Mouse (Mus musculus): ENCODE results near the gene Med26.

Med26 gene

GRCm38 (mm10) chr8:72548644-72549313 lies 709 bp upstream of the Med26 start:
- DNase-seq (ENCODE audit: low spot score in 2 of 2), result peak in 1 of 2 experiments; percentile 27

GRCm38 (mm10) chr8:72547122-72547801 lies 808 bp downstream of the Med26 start:
- DNase-seq (ENCODE audit: low spot score in 2 of 2), result no peak

- DNase-seq (ENCODE audit: low spot score in 2 of 2), result no peak
Observed at GRCm38 (mm10) chr8:72539234-72539633, 8.8 kb downstream of the Med26 start.

- no peak for DNase-seq (ENCODE audit: low spot score in 2 of 2)
Observed at GRCm38 (mm10) chr8:72534888-72535287, 13.2 kb downstream of the Med26 start.

GRCm38 (mm10) chr8:72532103-72532502 lies 16.0 kb downstream of the Med26 start:
- no peak for DNase-seq (ENCODE audit: low spot score in 2 of 2)

- DNase-seq (ENCODE audit: low spot score in 2 of 2), result no peak
Observed at GRCm38 (mm10) chr8:72521888-72522287, 26.2 kb downstream of the Med26 start.

- no peak for DNase-seq (ENCODE audit: low spot score in 2 of 2)
Observed at GRCm38 (mm10) chr8:72517421-72517988, 30.6 kb downstream of the Med26 start.

GRCm38 (mm10) chr8:72513158-72513557 lies 34.9 kb downstream of the Med26 start:
- no peak for DNase-seq (ENCODE audit: low spot score in 2 of 2)

- no peak for DNase-seq (ENCODE audit: low spot score in 2 of 2)
Observed at GRCm38 (mm10) chr8:72512648-72513047, 35.4 kb downstream of the Med26 start.

GRCm38 (mm10) chr8:72507505-72507904 lies 40.6 kb downstream of the Med26 start:
- no peak for DNase-seq (ENCODE audit: low spot score in 2 of 2)

- DNase-seq (ENCODE audit: low spot score in 2 of 2), result no peak
Observed at GRCm38 (mm10) chr8:72504637-72505314, 43.3 kb downstream of the Med26 start.

- DNase-seq (ENCODE audit: low spot score in 2 of 2), result peak; percentile 44 to 55
Observed at GRCm38 (mm10) chr8:72504137-72504536, 43.9 kb downstream of the Med26 start.

GRCm38 (mm10) chr8:72500521-72500931 lies 47.5 kb downstream of the Med26 start:
- DNase-seq (ENCODE audit: low spot score in 2 of 2), result no peak

- no peak for DNase-seq (ENCODE audit: low spot score in 2 of 2)
Observed at GRCm38 (mm10) chr8:72499521-72500284, 48.4 kb downstream of the Med26 start.

- no peak for DNase-seq (ENCODE audit: low spot score in 2 of 2)
Observed at GRCm38 (mm10) chr8:72498527-72498926, 49.5 kb downstream of the Med26 start.

- DNase-seq (ENCODE audit: low spot score in 2 of 2), result no peak
Observed at GRCm38 (mm10) chr8:72497911-72498310, 50.2 kb downstream of the Med26 start.

GRCm38 (mm10) chr8:72496217-72496616 lies 51.9 kb downstream of the Med26 start:
- DNase-seq (ENCODE audit: low spot score in 2 of 2), result no peak

GRCm38 (mm10) chr8:72495411-72496111 lies 52.5 kb downstream of the Med26 start:
- DNase-seq (ENCODE audit: low spot score in 2 of 2), result no peak

GRCm38 (mm10) chr8:72493381-72493780 lies 54.7 kb downstream of the Med26 start:
- no peak for DNase-seq (ENCODE audit: low spot score in 2 of 2)

- peak; percentile 99 for DNase-seq (ENCODE audit: low spot score in 2 of 2)
Observed at GRCm38 (mm10) chr8:72492622-72493081, 55.4 kb downstream of the Med26 start.

Measured in right cerebral cortex, adult 2 months (tissue).